ENCODE assay signal across 8 mouse cellular contexts in the genomic region with DNA sequence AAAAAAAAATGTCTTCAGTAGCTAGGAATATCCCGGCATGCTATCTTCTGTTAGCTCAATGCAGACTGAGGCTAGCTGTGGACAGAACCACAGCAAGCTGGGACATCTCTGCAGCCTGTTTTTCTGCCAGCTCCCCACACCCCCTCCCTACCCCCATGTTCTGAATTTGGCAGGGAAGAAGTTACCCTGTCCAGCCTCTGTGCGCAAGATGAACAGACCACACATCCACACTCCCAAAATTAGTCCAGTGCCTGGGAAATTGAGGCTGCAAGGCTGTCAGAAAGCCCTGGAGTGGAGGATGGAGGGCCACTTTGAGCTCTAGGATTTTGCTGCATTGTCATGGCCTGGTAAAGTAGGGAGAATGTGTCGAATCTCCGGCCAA. TPM values are rescaled to one million over a fixed set of nuclear protein-coding genes. Genes with fewer than 3 reads are reported as not detected.
DNase-seq lines count a peak whose midpoint lies in the region; ATAC-seq and TF ChIP-seq lines count a peak whose summit lies in the region.

No protein-coding gene starts in this region.

- no peak for TF ChIP-seq POLR2A in MEL (IDR thresholded peaks at IDR 0.05; ENCODE audit: control insufficient read depth in 1 of 2, insufficient read depth in 1 of 2, low read depth in 1 of 2, low read length in 2 of 2, poor library complexity in 1 of 2)

- H3K36me3 ChIP-seq in MEL (ENCODE audit: control insufficient read depth in 1 of 2, insufficient read depth in 2 of 2, low read length in 2 of 2), result no peaks in the 10 kb centered on the region
- no peaks in the 10 kb centered on the region for H3K36me3 ChIP-seq in heart, embryonic 12.5 days

- H3K27ac ChIP-seq in MEL (ENCODE audit: control insufficient read depth, low read depth, low read length), result no peak overlapping the region
- H3K27ac ChIP-seq in heart, embryonic 12.5 days (ENCODE audit: poor library complexity, severe bottlenecking), result no peak overlapping the region
- H3K27ac ChIP-seq in left cerebral cortex, adult 2 months, result peak overlapping the region; percentile 95

- H3K4me3 ChIP-seq in MEL (ENCODE audit: control insufficient read depth in 1 of 2, insufficient read depth in 1 of 2, low read depth in 2 of 2, low read length in 2 of 2), result peak overlapping the region; percentile 62 to 76
- peak overlapping the region; percentile 56 for H3K4me3 ChIP-seq in heart, embryonic 12.5 days
- H3K4me3 ChIP-seq in left cerebral cortex, adult 2 months, result peak overlapping the region; percentile 73

- no peak for TF ChIP-seq CTCF in MEL (IDR thresholded peaks at IDR 0.05 in 2 of 3, conservative IDR thresholded peaks at IDR 0.05 in 1 of 3; ENCODE audit: control insufficient read depth in 1 of 3, insufficient read depth in 1 of 3, low read depth in 2 of 3, low read length in 3 of 3, poor library complexity in 1 of 3, severe bottlenecking in 1 of 3)
- TF ChIP-seq CTCF in left cerebral cortex, adult 2 months (IDR thresholded peaks at IDR 0.05), result no peak

- H3K27me3 ChIP-seq in MEL (ENCODE audit: control insufficient read depth in 1 of 2, insufficient read depth in 2 of 2, low read length in 2 of 2), result no peaks in the 10 kb centered on the region
- peaks cover 23% of the 10 kb centered on the region for H3K27me3 ChIP-seq in heart, embryonic 12.5 days (replicated peaks)

- no peak for ATAC-seq in heart, embryonic 12.5 days (ENCODE audit: insufficient number of reproducible peaks, low FRiP score)

- no peak for TF ChIP-seq RAD21 in MEL (IDR thresholded peaks at IDR 0.05; ENCODE audit: low read depth, low read length)

- H3K4me1 ChIP-seq in MEL (ENCODE audit: control insufficient read depth in 1 of 2, insufficient read depth in 2 of 2, low read length in 2 of 2), result peaks cover 0 to 3% of the 10 kb centered on the region in 2 experiments; a peak in 2 of 4 replicates
- peaks cover 17% of the 10 kb centered on the region for H3K4me1 ChIP-seq in heart, embryonic 12.5 days (replicated peaks)

- 34% methylated on average over 4 of the region's 4 CpGs for WGBS in heart, embryonic 12.5 days

- H3K9ac ChIP-seq in MEL (ENCODE audit: control insufficient read depth, low read depth, low read length, poor library complexity, severe bottlenecking), result peak overlapping the region; percentile 19
- H3K9ac ChIP-seq in heart, embryonic 12.5 days, result no peak overlapping the region

- no peak for TF ChIP-seq EP300 in MEL (IDR thresholded peaks at IDR 0.05; ENCODE audit: low read depth in 1 of 2, low read length in 2 of 2)

- no peak for DNase-seq in MEL (ENCODE audit: low read depth, low spot score)
- peak; percentile 57 for DNase-seq in cerebellum, adult 11-12 months
- peak; percentile 28 to 55 for DNase-seq in left cerebral cortex, adult 2 months (ENCODE audit: extremely low spot score in 1 of 2, low spot score in 2 of 2)
- DNase-seq in right cerebral cortex, adult 2 months (ENCODE audit: low spot score in 2 of 2), result peak; percentile 46 to 54
- DNase-seq in ovary, postnatal 14 days (ENCODE audit: low spot score), result no peak
- no peak for DNase-seq in gastrocnemius, postnatal 4 days (ENCODE audit: low spot score in 2 of 2)
- DNase-seq in kidney, adult 8-10 months, result no peak

- no peaks in the 10 kb centered on the region for H3K9me3 ChIP-seq in MEL (replicated peaks; ENCODE audit: insufficient read depth, low read length)
- H3K9me3 ChIP-seq in heart, embryonic 12.5 days (replicated peaks), result no peaks in the 10 kb centered on the region

- H3K4me2 ChIP-seq in heart, embryonic 12.5 days, result peak overlapping the region; percentile 95

- H3K79me2 ChIP-seq in MEL (ENCODE audit: control insufficient read depth, insufficient read depth, low read length, poor library complexity), result no peaks in the 10 kb centered on the region

- intact Hi-C loops in left cerebral cortex, adult 2 months (cut with DNase I), result loop anchor here (2.0 to 5.0 kb wide), 3 partner anchors 81 to 134 kb away; no protein-coding TSS in a partner anchor

TF ChIP-seq in MEL, 35 proteins besides CTCF, POLR2A, EP300 and RAD21:
- TF ChIP-seq NRF1 (IDR thresholded peaks at IDR 0.05; ENCODE audit: insufficient read depth, low read depth, low read length, poor library complexity, severe bottlenecking) (no peak), USF2 (IDR thresholded peaks at IDR 0.05; ENCODE audit: borderline replicate concordance in 1 of 2, insufficient read depth in 1 of 2, low read depth in 1 of 2, low read length in 2 of 2) (no peak), ZNF384 (IDR thresholded peaks at IDR 0.05; ENCODE audit: low read depth, low read length) (no peak), MXI1 (IDR thresholded peaks at IDR 0.05; ENCODE audit: low read depth, low read length) (no peak), TAL1 (IDR thresholded peaks at IDR 0.05; ENCODE audit: low read length) (no peak), MYB (IDR thresholded peaks at IDR 0.05; ENCODE audit: low read depth, low read length) (no peak), MEF2A (IDR thresholded peaks at IDR 0.05; ENCODE audit: extremely low read depth, insufficient replicate concordance, low read depth, low read length, poor library complexity, severe bottlenecking) (no peak), ETS1 (IDR thresholded peaks at IDR 0.05; ENCODE audit: low read depth, low read length) (no peak), GABPA (IDR thresholded peaks at IDR 0.05; ENCODE audit: low read depth, low read length) (no peak), ELF1 (IDR thresholded peaks at IDR 0.05; ENCODE audit: low read depth, low read length) (no peak), ZKSCAN1 (IDR thresholded peaks at IDR 0.05; ENCODE audit: low read depth, low read length) (no peak), USF1 (IDR thresholded peaks at IDR 0.05; ENCODE audit: low read depth, low read length) (no peak), CHD1 (IDR thresholded peaks at IDR 0.05; ENCODE audit: low read depth, low read length) (no peak), POLR2AphosphoS5 (IDR thresholded peaks at IDR 0.05; ENCODE audit: borderline replicate concordance, low read depth, low read length) (no peak), CHD2 (IDR thresholded peaks at IDR 0.05; ENCODE audit: low read length) (no peak), NELFE (IDR thresholded peaks at IDR 0.05; ENCODE audit: low read depth, low read length) (no peak), MYC (IDR thresholded peaks at IDR 0.05; ENCODE audit: low read depth, low read length) (no peak), UBTF (IDR thresholded peaks at IDR 0.05; ENCODE audit: borderline replicate concordance, insufficient read depth, low read depth, low read length) (no peak)

RNA-seq across cellular contexts. Expression of gene Hecw1, which starts 1.3 kb away (rescaled TPM):
- total RNA-seq in MEL (2012; rRNA removed), result 1.7 and 3.2 TPM in 2 replicates
- polyA plus RNA-seq in MEL (2012; ENCODE audit: insufficient read depth in 1 of 2, insufficient read length in 2 of 2, low read depth in 1 of 2, low replicate concordance in 2 of 2, missing spikeins in 1 of 2), result under 1 TPM in 1 of 2 experiments, not detected in 1; 0.52 TPM
- 0.37 and 0.72 TPM in 2 replicates for polyA plus RNA-seq in heart, embryonic 12.5 days (2016; fragmentation: Nextera tagmentation; extraction: Ambion mirVana)
- total RNA-seq in left cerebral cortex, adult 2 months (2021), result 100 to 1,000 TPM; 140 to 146 TPM
- total RNA-seq in gastrocnemius, postnatal 4 days (2021), result under 1 TPM; 0.42 to 0.44 TPM

Comparison
In these comparisons a context has a peak if more than half of its experiments do, and no peak if none do; other contexts are left out.
1. DNase-seq: peak in cerebellum, adult 11-12 months (single experiment), left cerebral cortex, adult 2 months (2 of 2) and right cerebral cortex, adult 2 months (2 of 2); none in MEL (single experiment), ovary, postnatal 14 days (single experiment), gastrocnemius, postnatal 4 days (0 of 2) and kidney, adult 8-10 months (0 of 2).
2. RNA of gene Hecw1, which starts 1.3 kb away (total RNA-seq): 140 to 146 TPM in left cerebral cortex, adult 2 months; 1.7 to 3.2 TPM in MEL and 0.42 to 0.44 TPM in gastrocnemius, postnatal 4 days; every median in the first group is over 10 times any median in the second.
3. Peak in every context shown above with its lines, with median percentiles within 50 percentile points of each other: H3K4me3 ChIP-seq.